Mouse (Mus musculus) megakaryocyte progenitor cell, adult 5-6 weeks (primary cell): ENCODE data around the gene Ms4a1. TPM values are rescaled to one million over a fixed set of nuclear protein-coding genes. Genes with fewer than 3 reads are reported as not detected.
"Not testable (repeated sequence)": the region's sequence is repeated elsewhere in the genome, so short reads cannot be mapped to it uniquely, and the experiment has no call there.

ENCODE experiments used
- ATAC-seq: replicated peaks from 2 replicates; pipeline ENCODE4 v1.8.0; 2016; ENCODE audit warnings: mild to moderate bottlenecking, moderate TSS enrichment, inconsistent platforms; ENCODE audit not compliant: poor library complexity
- total RNA-seq, 2 experiments: library from RNA; stranded (forward) in 1 of 2; stranded (reverse) in 1 of 2; fragments of 157-497, 149-512 nt in 1 of 2; fragments of 200-1000 nt in 1 of 2; gene quantifications; 2 replicates each; pipeline versions ENCODE4 v1.2.3 to v1.2.4; 2015 to 2017

Gene Ms4a1
- total RNA-seq (2015) (not detected in 2 replicates), total RNA-seq (2017) (not detected in 2 replicates)

DNA sequence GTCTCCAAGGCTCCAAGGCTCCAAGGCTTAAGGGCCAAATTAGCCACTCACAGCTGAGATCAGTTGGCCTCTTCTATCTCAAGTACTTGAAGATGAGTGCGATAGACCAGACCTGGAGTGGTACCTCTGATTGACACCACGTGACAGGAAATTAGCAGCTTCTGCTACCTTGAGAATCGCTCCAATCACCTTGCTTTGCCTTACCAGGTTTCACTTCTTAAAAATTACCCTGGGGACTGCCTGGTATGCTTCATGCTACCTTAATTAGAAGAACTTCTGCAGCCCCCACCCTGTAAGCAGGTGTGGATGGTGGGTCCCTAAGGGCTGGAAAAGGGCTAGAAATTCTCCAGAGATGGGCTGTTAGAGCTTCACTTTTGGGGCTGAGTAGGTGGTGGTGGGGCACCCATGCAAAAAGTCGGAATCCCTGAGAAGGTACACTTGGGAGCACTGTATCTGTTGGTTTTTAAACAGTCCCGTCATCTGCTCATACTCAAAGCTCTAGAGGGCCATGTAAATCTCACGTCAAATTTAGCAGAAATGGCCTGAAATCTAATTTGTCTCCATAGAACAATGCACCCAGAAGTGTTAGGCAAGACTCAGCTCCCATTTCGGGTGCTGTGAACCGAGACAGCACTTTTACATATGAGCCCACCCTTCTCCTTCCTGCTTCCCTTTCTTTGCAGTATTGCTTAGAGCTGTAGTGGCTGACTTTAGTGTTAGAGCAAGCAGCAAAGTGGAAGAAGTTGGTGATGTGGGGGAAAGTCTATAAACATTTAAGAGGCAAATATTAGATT lies at the start of gene Ms4a1:
Gene Ms4a1 (minus strand): TSS at position 190 of the 794 bp plus-strand sequence.
- ATAC-seq = no peak

DNA sequence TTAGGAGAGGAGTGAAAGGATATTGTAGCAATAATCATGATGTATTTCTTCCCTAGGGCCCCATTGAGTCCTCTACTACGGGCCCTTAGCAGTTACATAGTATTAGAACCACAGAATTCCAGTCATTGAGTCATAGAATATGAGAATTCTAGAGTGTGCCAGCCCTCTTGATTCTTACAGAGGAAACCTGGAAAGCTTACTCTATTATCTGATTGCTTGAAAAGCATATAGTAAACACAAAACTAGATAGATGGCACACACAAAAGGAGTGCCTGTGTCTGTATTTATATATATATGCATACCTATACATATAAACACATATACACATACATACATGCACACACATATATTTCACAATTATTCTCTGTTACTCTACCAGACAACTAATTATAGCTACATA lies 48.3 kb upstream of the Ms4a1 start, which contains the start of gene Ms4a14:
Gene Ms4a14 (minus strand): TSS at position 101 of the 400 bp plus-strand sequence.
- ATAC-seq = no peak

DNA sequence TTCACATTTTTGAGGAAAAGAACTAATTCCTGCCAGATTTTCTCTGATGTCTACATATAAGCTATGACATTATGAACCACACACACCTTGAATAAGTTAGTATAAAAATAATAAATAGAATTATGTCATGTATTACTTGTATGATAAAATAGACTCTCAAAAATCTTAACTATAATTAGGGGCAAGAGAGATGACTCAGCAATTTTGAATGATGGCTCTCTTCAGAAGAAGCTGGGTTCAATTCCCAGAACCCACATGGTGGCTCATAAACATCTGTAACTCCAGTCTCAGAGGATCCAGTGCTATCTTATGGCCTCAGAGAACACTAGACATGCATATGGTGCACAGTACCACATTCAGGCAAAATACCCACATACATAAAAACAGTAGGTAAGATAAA lies 42.8 kb upstream of the Ms4a1 start:
- ATAC-seq = no peak

DNA sequence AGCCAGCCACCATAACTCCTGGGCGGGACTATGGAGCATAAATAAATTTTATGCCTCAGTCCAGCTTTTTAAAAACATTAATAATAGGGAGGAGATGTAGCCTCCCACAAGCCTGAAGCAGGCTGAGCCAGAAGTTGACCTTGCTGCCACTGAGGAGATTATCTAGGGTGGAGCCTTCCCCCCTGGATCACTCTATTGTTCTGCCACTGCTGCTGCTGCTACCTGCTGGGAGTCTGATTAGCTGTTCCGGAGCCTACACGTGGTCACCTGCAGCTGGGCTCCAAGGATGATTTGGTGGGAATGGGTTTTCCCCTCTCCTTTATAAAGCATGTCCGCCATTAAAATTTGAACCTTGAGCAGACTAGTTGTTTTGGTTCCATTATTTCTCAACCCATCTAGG lies 33.5 kb upstream of the Ms4a1 start:
- not testable (repeated sequence) for ATAC-seq

DNA sequence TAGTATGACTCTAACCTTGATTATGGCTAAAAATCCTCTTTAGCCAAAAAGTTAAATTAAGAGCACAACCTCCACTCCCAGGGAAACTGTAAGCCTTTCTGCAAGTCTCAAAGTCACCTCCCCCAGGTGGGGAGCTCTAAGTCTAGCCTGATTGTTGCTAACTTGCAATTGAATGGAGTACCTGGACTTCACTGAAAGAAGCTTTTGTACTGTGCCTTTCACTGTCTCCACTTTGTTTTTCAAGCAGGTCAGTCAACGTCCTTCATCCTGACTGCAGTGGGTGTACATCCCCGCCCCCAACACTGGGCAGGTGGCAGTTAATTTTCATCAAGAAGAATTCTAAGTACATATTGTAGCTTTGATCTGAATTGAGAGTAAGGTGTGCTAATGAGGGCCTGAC lies 32.9 kb upstream of the Ms4a1 start:
- no peak for ATAC-seq

DNA sequence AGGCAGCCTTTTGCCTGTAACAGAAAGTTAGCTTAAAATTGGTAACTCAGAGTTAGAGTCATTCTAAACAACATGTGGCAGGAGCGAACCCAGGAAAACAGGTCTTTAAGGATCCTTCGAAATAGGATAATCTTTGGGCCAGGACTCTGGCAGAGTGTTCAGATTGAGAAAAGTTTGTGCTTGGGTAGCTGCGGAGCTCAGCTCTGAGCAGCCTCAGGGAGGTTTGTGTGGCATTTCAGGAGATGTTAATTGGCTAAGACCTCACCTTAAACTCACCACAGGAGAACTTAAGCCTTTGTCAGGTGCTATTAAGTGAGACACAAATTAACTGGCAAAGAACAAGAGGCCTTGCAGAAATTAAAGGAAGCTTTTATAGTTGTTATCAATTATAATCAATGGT lies 27.6 kb upstream of the Ms4a1 start:
- not testable (repeated sequence) for ATAC-seq

DNA sequence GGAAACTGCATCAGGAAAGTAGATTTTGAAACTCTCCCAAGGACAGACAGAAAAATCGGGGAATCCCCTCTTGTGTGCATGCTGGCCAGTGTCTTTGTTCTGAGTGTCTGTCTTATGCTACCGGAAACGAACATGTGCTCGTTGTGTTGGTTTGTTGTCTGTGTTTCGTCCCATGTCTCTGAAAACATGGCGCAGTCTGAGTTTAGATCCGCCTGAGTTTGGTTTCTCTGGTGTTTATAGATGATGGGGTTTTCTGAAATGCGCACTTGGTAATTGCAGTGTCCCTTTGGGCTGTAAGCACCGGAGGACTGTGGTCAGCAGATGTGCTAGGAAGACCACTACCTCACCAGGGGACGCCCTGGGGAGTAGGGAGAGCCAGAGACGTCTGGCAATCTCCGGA lies 26.9 kb upstream of the Ms4a1 start:
- no peak for ATAC-seq

DNA sequence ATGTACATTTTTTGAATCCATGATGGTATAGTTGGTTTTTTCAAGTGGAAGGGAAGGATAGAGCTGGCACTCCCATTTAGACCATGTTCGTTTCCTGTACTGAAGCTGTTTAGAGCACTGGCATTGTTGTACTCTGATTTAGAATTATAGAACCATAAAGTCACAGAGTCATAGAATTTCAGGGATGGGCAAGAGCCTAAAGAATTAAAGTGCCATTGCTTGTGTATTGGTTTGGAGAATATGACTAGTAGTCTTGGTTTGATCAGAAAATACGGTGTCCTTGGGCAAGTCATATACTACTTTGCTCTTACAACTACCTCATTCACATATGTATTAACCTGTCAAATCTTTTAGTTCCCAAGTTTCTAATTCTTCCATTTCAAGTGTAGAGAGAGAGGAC lies 17.7 kb upstream of the Ms4a1 start, which contains the start of gene Ms4a5:
Gene Ms4a5 (minus strand): TSS at position 101 of the 400 bp plus-strand sequence.
- ATAC-seq = no peak

DNA sequence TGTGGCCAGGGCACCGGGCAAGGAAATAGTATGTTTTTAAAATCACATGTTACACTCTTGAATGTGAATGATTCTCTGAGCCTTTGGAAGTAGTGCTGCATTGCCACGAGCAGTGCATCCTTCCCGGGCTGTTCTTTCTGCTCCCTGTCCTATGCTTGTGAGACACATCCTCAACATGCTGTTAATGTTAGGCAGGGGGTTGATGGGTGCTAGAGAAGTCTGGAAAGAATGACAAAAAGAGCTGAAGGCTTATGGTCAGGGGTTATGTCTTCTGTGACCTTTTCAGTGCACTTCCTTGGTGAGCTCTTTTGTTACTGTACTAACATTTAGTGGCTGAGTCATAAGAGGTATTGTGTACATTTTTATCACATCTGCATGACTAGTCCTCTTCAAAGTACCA lies 14.2 kb upstream of the Ms4a1 start:
- no peak for ATAC-seq

DNA sequence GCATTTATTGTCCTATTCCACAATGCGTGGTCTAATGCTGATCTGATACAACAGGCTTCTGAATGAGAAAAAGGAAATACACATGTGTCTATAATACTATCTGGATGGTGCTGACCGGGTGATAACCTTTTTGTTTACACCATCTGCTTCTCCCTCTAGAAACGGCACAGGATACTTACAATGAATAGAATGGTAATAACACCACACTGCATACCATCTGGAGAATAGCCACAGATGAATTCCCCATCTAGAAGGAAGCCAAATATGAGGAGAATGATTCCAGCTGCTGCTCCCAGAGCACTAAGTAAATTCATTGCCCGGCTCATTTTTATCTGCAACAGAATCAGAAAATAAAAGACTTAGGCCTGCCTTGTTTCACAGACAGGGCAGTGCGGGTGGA lies 10.4 kb upstream of the Ms4a1 start:
- no peak for ATAC-seq

DNA sequence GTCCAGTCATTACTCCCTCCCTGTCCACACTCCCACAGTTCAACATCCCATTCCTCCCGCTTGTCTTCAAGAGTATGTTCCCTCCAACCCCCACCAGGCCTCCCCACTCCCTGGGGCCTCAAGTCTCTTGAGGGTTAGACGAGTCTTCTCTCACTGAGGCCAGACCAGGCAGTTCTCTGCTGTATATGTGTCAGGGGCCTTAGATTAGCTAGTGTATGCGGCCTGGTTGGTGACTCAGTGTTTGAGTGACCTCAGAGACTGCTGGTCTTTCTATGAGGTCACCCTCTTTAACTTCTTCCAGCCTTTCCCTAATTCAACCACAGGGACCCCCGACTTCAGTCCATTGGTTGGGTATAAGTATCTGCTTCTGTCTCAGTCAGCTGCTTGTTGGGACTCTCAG lies 915 bp upstream of the Ms4a1 start:
- ATAC-seq = no peak

DNA sequence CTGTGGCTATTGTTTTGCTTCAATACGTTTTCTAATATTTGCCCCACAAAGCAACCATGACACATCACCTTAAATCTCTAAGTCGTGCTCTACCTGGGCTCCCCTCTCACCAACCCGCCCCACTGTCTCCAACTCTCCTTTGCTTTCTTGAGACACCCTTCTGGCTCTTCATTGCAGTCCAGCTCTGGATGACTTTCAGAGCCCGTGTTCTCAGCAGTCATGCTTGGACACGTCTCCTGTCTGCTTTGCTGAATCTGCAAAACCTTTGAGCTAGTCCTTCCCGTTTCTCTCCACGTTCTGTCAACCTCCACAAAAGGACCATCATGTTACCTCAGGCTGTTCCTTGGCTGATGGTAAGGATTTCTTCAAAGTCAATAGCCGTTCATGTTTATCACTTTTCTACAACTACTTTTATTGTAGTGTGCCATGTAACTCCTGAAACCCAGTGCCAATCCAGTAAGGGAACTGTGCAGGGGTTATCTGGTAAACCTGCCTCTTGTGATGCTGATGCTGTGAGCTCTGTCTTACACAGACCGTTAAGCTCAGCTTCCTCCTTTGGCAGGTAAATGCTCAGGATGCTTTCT lies 1.3 kb downstream of the Ms4a1 start:
- ATAC-seq = no peak

DNA sequence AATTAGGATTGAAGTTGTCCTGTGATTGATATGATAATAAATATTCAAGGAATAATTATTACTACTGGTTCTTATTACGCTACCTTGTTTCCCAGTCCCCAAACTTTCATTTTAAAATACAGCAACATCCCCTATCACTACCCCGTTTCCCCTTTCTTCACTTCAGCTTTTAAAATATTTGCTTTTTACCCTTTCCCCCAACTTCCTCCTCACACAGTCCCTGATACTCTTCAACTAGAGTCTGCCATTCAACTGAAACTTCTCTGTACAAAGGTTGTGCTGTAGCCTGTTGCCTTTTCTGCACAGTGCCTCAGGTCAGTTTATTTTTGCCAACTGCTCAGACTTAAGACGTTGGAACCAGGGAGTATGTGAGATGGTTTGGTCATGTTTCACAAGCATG lies 2.5 kb downstream of the Ms4a1 start:
- ATAC-seq = peak; percentile 55; the same call in 1 of the 2 replicates

DNA sequence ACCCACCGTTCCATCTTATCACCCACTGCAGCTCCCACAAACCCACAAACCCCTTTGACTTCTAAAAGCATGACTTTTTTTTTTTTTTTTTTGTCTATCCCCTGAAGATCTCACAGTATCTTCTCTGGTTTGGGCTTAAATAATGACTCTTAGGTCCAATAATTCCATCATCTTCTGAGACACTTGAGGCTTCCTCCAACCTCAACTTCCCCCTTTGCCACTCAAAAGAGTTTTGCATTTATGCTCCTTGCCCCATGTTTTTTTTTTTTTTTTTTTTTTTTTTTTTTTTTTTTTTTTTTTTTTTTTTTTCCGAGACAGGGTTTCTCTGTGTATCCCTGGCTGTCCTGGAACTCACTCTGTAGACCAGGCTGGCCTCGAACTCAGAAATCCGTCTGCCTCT lies 3.1 kb downstream of the Ms4a1 start:
- ATAC-seq = not testable (repeated sequence)

DNA sequence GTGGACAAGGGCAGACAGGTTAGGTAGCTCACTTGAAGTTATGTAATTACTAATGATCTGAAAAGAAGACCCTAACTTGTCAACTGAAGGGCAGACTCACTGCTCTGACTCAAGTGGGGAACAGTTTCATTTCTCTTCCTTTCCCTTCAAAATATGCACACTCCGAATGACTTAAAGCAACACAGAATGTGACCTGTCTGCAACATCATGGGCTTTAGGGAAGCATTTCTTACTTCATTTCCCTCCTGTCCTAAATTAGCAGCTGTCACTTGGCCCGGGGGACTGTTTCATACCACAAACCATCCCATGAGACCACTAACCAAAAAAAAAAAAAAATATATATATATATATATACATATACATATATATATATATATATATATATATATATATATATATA lies 4.5 kb downstream of the Ms4a1 start:
- peak; percentile 55; the same call in 1 of the 2 replicates for ATAC-seq

DNA sequence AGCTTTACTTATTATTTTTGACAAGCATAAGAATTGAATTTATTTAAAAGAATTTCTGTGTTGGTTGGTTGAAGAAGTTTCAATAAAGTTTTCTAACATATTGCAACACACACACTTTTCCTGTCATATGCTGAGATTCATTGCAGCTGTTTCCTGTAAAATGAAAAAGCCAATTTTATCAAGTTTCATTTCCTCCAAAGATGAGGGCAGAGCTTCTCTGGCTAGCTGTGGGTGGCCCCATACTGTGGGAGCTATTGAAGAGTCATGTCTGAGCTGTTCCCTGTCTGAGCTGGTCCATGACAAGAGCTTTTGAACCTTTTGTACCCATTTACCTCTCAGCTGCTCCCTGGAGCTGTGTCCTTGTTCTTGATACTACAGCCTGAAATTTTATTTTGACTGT lies 21.8 kb downstream of the Ms4a1 start:
- ATAC-seq = peak; percentile 76

DNA sequence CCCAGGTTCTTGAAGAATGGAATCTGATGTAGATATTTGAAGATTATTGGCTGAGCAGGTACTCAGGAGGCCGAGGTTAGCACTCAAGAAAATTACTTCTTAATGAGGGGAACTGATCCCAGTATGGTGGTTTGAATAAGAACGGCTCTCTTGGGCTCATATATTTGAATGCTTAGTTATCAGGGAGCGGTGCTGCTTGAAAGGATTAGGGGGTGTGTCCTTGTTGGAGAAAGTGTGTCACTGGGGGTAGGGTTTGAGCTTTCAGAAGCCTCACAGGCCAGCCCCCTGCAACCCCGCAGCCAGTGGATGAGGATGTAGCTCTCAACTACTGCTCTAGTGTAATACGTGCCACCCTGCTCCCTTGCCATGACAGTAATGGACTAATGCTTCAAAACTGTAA lies 23.5 kb downstream of the Ms4a1 start:
- ATAC-seq = no peak

DNA sequence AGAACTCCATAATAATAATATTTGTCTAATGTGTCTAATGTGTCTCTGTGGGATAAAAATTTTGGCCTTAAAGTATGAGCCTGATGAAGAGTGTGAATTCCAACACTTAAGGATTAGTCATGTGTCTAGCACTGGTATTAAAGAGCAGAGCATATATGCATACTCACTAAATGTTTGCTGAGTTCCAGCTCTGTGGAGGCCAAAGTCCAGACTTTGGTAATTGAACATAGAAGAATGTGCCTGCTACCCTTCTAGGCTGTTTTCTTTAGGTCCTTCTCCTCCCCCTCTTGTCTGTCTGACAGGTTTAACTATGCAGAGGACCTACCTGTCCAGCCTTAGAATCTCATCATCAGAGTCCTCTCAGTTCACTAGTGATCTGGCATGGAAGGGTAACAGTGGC lies 30.2 kb downstream of the Ms4a1 start:
- no peak for ATAC-seq

DNA sequence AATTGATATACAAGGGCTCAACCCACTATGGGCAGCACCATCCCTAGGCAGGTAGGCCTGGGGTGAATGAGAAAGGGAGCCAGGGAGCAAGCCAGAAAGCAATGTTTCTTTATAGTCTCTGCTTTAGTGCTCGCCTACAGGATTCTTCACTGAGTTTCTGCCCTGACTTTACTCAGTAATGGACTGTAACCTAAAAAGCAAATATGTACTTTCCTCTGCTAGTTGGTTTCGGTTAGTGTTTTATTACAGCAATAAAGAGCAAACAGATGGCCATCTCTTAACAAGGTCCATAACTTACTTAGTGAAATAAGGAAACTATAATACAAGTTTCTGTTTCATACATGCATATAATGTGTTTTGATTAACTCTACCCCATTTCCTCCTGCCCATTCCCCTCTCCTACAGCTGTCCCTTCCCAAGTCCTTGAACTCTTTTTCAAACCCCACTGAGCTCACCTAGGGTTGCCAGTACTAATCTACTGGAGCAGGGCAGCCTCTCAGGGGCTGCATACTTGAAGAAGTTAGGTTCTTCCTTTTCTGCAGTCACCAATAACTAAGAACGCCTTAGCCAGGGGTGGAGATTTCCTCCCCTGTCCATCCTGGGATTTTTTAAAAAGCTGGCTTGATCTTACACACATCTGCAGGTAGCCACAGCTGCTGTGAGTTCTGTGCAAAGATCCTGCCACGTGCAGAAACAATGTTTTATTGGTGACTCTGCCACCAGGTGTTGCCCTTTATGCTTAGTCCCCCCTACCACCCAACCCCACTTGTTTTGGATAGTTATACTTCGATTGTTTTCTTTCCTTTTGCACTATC lies 30.9 kb downstream of the Ms4a1 start:
- no peak for ATAC-seq

DNA sequence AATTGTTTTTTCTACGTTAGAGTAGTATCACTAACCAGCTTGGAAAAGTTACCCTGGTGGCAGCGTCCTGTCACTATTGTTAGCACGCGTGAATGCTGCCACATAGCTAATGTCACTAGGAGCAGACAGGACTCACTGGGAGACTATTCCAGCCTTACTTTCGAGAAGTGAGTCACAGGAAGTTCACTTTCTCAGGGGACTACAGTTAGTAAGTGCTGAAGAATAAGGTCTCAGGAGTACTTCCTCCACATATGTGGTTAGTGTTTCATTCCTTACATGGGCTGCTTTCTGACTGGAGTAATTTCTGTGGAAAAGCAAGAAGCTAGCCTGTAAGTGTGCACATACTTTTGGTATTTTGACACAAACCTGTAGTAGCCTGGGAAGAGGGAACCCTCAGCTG lies 31.8 kb downstream of the Ms4a1 start:
- no peak for ATAC-seq

DNA sequence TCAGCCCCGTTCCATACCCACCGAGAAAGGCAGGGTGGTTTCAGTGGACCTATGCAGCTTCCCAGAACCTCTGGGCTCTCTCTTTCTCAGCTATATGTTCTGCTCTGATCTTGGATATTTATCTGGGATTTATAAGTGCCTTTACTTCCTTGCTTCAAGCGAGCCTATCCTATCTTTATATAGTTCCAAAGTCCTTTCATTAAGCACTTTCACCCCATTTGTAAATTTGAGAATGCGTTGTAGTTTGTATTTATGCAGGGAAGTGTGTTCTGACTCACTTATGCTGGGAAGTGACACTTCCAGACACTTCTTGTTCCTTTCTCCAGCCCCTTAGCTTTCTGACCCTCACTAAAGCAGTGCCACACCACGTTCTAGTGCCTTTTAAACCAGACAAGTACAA lies 33.7 kb downstream of the Ms4a1 start, which contains the start of gene Ms4a12:
Gene Ms4a12 (minus strand): TSS at position 101 of the 400 bp plus-strand sequence.
- no peak for ATAC-seq
